Mouse (Mus musculus): ENCODE data around the gene Fhdc1. TPM values are rescaled to one million over a fixed set of nuclear protein-coding genes. Genes with fewer than 3 reads are reported as not detected.

The Fhdc1 gene
- polyA plus RNA-seq, 1 experiment from 2014 or later = 17.8 TPM

DNA sequence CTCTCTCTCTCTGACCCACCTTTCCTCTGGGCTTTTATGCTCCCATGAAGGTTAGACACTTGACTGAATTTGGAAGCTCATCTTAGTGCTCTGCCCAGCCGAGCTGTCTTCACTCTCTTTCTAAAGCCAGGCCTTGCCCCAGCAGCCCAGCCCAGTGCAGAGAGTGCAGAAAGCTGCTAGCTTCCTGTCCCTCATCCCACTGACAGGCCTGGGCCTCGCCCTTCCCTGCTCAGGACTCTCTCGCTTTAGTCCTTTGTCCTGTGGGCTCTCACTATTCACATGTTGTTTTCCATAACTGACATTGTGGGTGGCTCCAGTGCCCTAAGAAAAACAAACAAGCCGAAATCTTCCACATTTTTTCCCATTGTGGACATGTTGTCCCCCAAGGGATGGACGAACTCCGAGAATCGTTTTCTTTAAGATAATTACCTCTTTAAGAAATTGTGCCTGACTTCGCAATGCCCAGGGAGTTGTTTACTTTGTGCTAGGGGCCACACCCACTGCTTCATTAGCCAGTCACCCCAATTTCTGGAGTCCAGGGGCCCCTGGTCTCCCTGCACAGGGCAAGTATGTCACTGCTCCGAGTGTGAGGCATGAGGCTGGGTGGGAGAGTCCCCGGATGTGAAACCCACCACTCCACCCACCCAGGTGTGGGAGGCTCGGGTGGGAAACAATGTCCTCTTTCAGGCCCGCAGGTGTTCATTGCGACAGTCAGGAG, 71.3 kb downstream of the Fhdc1 start:
- H3K4me3 ChIP-seq (ENCODE audit: low read depth, low read length) = no peak overlapping the region
- H3K4me2 ChIP-seq (replicated peaks; ENCODE audit: low read depth) = no peak overlapping the region
- H3K27me3 ChIP-seq (ENCODE audit: control insufficient read depth, insufficient read depth, low read length) = no peaks in the 10 kb centered on the region
- H3K4me1 ChIP-seq (replicated peaks; ENCODE audit: control insufficient read depth, insufficient read depth) = peaks cover 3% of the 10 kb centered on the region
- 45% methylated on average over 13 of the region's 13 CpGs for WGBS
- H3K36me3 ChIP-seq (ENCODE audit: control insufficient read depth, insufficient read depth, low read length) = no peaks in the 10 kb centered on the region
- DNase-seq (ENCODE audit: low spot score) (peak; percentile 49), ATAC-seq (ENCODE audit: low FRiP score, low TSS enrichment) (peak; percentile 71)
- no peak overlapping the region for H3K9ac ChIP-seq (ENCODE audit: low read length)
- no peaks in the 10 kb centered on the region for H3K9me3 ChIP-seq (ENCODE audit: control insufficient read depth, low read length)
- TF ChIP-seq CTCF (IDR thresholded peaks at IDR 0.05; ENCODE audit: low read depth) = no peak
- no peak for TF ChIP-seq EP300 (optimal IDR thresholded peaks at IDR 0.05)
- H3K27ac ChIP-seq (replicated peaks) = peak overlapping the region; percentile 49; the same call in 1 of the 2 replicates

DNA sequence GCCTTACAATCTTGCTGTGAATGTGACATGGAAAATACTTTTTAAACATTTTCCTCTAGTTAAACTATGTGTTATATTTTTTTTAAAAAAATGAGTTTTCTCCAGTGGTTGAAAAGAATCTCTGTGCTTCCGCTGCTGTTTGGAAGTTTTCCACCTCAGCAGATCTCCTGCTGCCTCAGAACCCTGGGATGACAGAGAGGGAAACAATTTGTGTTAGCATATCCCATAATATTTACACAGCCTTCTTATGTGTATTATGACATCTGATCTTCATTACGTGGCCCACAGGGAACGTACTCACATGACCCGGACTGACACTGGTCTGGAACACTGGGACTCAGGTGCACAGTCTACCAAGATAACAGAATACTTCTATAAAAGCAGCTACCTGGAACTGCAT, 74.7 kb downstream of the Fhdc1 start:
- no peak overlapping the region for H3K9ac ChIP-seq (ENCODE audit: low read length)
- no peak for DNase-seq (ENCODE audit: low spot score)
- no peaks in the 10 kb centered on the region for H3K36me3 ChIP-seq (ENCODE audit: control insufficient read depth, insufficient read depth, low read length)
- WGBS = 49% methylated on average over 4 of the region's 4 CpGs
- peaks cover 3% of the 10 kb centered on the region for H3K4me1 ChIP-seq (replicated peaks; ENCODE audit: control insufficient read depth, insufficient read depth)
- H3K27me3 ChIP-seq (ENCODE audit: control insufficient read depth, insufficient read depth, low read length) = no peaks in the 10 kb centered on the region
- no peaks in the 10 kb centered on the region for H3K9me3 ChIP-seq (ENCODE audit: control insufficient read depth, low read length)
- no peak for ATAC-seq (ENCODE audit: low FRiP score, low TSS enrichment)
- H3K4me2 ChIP-seq (replicated peaks; ENCODE audit: low read depth) = no peak overlapping the region
- H3K4me3 ChIP-seq (ENCODE audit: low read depth, low read length) = no peak overlapping the region
- H3K27ac ChIP-seq (replicated peaks) = no peak overlapping the region
- TF ChIP-seq CTCF (IDR thresholded peaks at IDR 0.05; ENCODE audit: low read depth) (no peak), EP300 (optimal IDR thresholded peaks at IDR 0.05) (no peak)

DNA sequence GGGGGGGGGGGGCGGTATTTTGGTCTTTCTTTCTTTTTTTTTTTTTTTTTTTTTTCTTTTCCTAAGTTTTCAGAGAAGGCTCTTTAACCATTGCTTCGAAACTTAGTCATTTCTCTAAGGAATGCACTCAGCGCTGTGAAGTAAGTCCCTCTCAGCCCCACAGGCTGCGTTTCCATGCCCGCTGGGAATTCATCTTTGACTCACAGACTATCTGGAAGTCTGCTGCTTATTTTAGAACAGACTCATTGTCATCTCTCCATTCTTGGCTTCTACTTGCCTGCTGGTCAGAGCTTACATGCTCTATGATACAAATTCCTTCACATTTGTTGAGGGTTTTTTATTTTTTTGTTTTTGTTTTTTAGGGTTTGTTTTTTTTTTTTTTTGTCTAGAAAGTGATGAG, 76.8 kb downstream of the Fhdc1 start:
- 23% methylated on average over 5 of the region's 5 CpGs for WGBS
- Histone ChIP-seq H3K4me1 (replicated peaks; ENCODE audit: control insufficient read depth, insufficient read depth) (no peaks in the 10 kb centered on the region; the same call in 1 of the 2 replicates), H3K4me3 (ENCODE audit: low read depth, low read length) (no peak overlapping the region), H3K4me2 (replicated peaks; ENCODE audit: low read depth) (no peak overlapping the region), H3K27ac (replicated peaks) (no peak overlapping the region), H3K9me3 (ENCODE audit: control insufficient read depth, low read length) (no peaks in the 10 kb centered on the region), H3K9ac (ENCODE audit: low read length) (no peak overlapping the region), H3K27me3 (ENCODE audit: control insufficient read depth, insufficient read depth, low read length) (no peaks in the 10 kb centered on the region), H3K36me3 (ENCODE audit: control insufficient read depth, insufficient read depth, low read length) (no peaks in the 10 kb centered on the region)
- DNase-seq (ENCODE audit: low spot score) (no peak), ATAC-seq (ENCODE audit: low FRiP score, low TSS enrichment) (no peak)
- TF ChIP-seq CTCF (IDR thresholded peaks at IDR 0.05; ENCODE audit: low read depth) (no peak), EP300 (optimal IDR thresholded peaks at IDR 0.05) (no peak)

GRCm38 (mm10) chr3:84402716-84403115, 77.5 kb downstream of the Fhdc1 start:
- ATAC-seq (ENCODE audit: low FRiP score, low TSS enrichment) = no peak
- no peak overlapping the region for H3K27ac ChIP-seq (replicated peaks)
- no peak for DNase-seq (ENCODE audit: low spot score)
- H3K9ac ChIP-seq (ENCODE audit: low read length) = no peak overlapping the region
- H3K4me3 ChIP-seq (ENCODE audit: low read depth, low read length) = no peak overlapping the region
- H3K36me3 ChIP-seq (ENCODE audit: control insufficient read depth, insufficient read depth, low read length) = no peaks in the 10 kb centered on the region
- no peak overlapping the region for H3K4me2 ChIP-seq (replicated peaks; ENCODE audit: low read depth)
- TF ChIP-seq CTCF (IDR thresholded peaks at IDR 0.05; ENCODE audit: low read depth) (no peak), EP300 (optimal IDR thresholded peaks at IDR 0.05) (no peak)
- whole genome bisulfite sequencing = 43% methylated on average over 2 of the region's 2 CpGs
- H3K4me1 ChIP-seq (replicated peaks; ENCODE audit: control insufficient read depth, insufficient read depth) = no peaks in the 10 kb centered on the region
- H3K9me3 ChIP-seq (ENCODE audit: control insufficient read depth, low read length) = no peaks in the 10 kb centered on the region
- H3K27me3 ChIP-seq (ENCODE audit: control insufficient read depth, insufficient read depth, low read length) = no peaks in the 10 kb centered on the region

- no peak overlapping the region for H3K4me2 ChIP-seq (replicated peaks; ENCODE audit: low read depth)
- no peak for DNase-seq (ENCODE audit: low spot score)
- ATAC-seq (ENCODE audit: low FRiP score, low TSS enrichment) = no peak
- TF ChIP-seq EP300 (optimal IDR thresholded peaks at IDR 0.05) (no peak), CTCF (IDR thresholded peaks at IDR 0.05; ENCODE audit: low read depth) (no peak)
- WGBS = 66% methylated on average over 4 of the region's 4 CpGs
- H3K27me3 ChIP-seq (ENCODE audit: control insufficient read depth, insufficient read depth, low read length) = no peaks in the 10 kb centered on the region
- no peaks in the 10 kb centered on the region for H3K4me1 ChIP-seq (replicated peaks; ENCODE audit: control insufficient read depth, insufficient read depth)
- H3K27ac ChIP-seq (replicated peaks) = no peak overlapping the region
- no peaks in the 10 kb centered on the region for H3K9me3 ChIP-seq (ENCODE audit: control insufficient read depth, low read length)
- H3K4me3 ChIP-seq (ENCODE audit: low read depth, low read length) = no peak overlapping the region
- no peaks in the 10 kb centered on the region for H3K36me3 ChIP-seq (ENCODE audit: control insufficient read depth, insufficient read depth, low read length)
- no peak overlapping the region for H3K9ac ChIP-seq (ENCODE audit: low read length)
Measured at GRCm38 (mm10) chr3:84397976-84398375, 82.3 kb downstream of the Fhdc1 start.

DNA sequence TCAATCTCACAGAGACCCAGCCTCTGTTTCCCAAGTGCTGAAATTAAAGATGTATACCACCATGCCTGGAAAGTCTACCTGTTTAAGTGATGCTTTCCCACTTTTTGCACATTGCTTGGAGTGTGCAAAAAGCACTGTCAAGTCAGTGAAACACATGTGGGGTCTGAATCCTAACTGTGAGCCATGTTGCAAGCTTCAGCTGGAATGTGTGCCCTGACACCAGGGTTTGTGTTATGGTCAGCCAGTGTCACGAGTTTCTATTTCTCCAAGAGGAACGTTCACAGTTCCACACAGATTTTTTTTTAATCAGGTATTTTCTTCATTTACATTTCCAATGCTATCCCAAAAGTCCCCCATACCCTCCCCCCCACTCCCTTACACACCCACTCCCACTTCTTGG, 84.0 kb downstream of the Fhdc1 start:
- ATAC-seq (ENCODE audit: low FRiP score, low TSS enrichment) (no peak), DNase-seq (ENCODE audit: low spot score) (no peak)
- Histone ChIP-seq H3K9ac (ENCODE audit: low read length) (no peak overlapping the region), H3K9me3 (ENCODE audit: control insufficient read depth, low read length) (no peaks in the 10 kb centered on the region), H3K4me3 (ENCODE audit: low read depth, low read length) (no peak overlapping the region), H3K27me3 (ENCODE audit: control insufficient read depth, insufficient read depth, low read length) (no peaks in the 10 kb centered on the region), H3K27ac (replicated peaks) (no peak overlapping the region), H3K4me2 (replicated peaks; ENCODE audit: low read depth) (no peak overlapping the region), H3K36me3 (ENCODE audit: control insufficient read depth, insufficient read depth, low read length) (no peaks in the 10 kb centered on the region), H3K4me1 (replicated peaks; ENCODE audit: control insufficient read depth, insufficient read depth) (no peaks in the 10 kb centered on the region)
- TF ChIP-seq EP300 (optimal IDR thresholded peaks at IDR 0.05) (no peak), CTCF (IDR thresholded peaks at IDR 0.05; ENCODE audit: low read depth) (no peak)
- 77% methylated on average over 2 of the region's 2 CpGs for WGBS

Data from stomach, postnatal 0 days (tissue).